Mouse (Mus musculus) liver, adult 2 months (tissue): ENCODE data around the gene Iqcn. TPM values are rescaled to one million over a fixed set of nuclear protein-coding genes. Genes with fewer than 3 reads are reported as not detected.

ENCODE experiments used
- DNase-seq: peaks from one replicate; pipeline ENCODE4 v3.0.0-alpha.2; 2011; ENCODE audit warnings: low read depth, low spot score; ENCODE audit errors: extremely low read depth
- H3K27ac ChIP-seq: fragments of 200-500 bp; replicated peaks from 2 replicates; pipeline ENCODE4 v1.5.1; 2012; ENCODE audit warnings: low read depth, mild to moderate bottlenecking, control low read depth, inconsistent platforms, low read length; ENCODE audit not compliant: insufficient read depth
- H3K27me3 ChIP-seq: fragments of 200-500 bp; 2 replicates; pipeline ENCODE4 v1.6.1; 2012; ENCODE audit warnings: mild to moderate bottlenecking, moderate library complexity, low read length, inconsistent platforms; ENCODE audit not compliant: control insufficient read depth, insufficient read depth
- H3K36me3 ChIP-seq: fragments of 200-500 bp; 2 replicates; pipeline ENCODE4 v1.6.1; 2012; ENCODE audit warnings: low read length, inconsistent platforms; ENCODE audit not compliant: control insufficient read depth, insufficient read depth
- H3K4me1 ChIP-seq: fragments of 200-500 bp; 2 replicates; pipeline ENCODE4 v1.6.1; 2011; ENCODE audit warnings: low read length; ENCODE audit not compliant: control insufficient read depth, insufficient read depth
- H3K4me3 ChIP-seq: fragments of 200-500 bp; 2 replicates; pipeline ENCODE4 v1.5.1; 2011; ENCODE audit warnings: low read depth, mild to moderate bottlenecking, control low read depth, low read length, moderate library complexity; ENCODE audit not compliant: insufficient read depth
- H3K79me2 ChIP-seq: fragments of 200-500 bp; 2 replicates; pipeline ENCODE4 v1.6.1; 2012; ENCODE audit warnings: inconsistent platforms, mild to moderate bottlenecking, low read length, moderate library complexity; ENCODE audit not compliant: control insufficient read depth, insufficient read depth
- H3K9ac ChIP-seq: fragments of 200-500 bp; 2 replicates; pipeline ENCODE4 v1.6.1; 2012; ENCODE audit warnings: low read depth, mild to moderate bottlenecking, control low read depth, inconsistent platforms, low read length
- CTCF ChIP-seq: fragments of 200-500 bp; IDR thresholded peaks from 2 replicates; pipeline ENCODE4 v1.5.1; 2011; ENCODE audit warnings: low read depth, low read length, control low read depth
- POLR2A ChIP-seq: fragments of 200-500 bp; IDR thresholded peaks from 2 replicates; pipeline ENCODE4 v1.6.1; 2011; ENCODE audit warnings: low read length, control low read depth; ENCODE audit not compliant: insufficient read depth; ENCODE audit errors: extremely low read depth
- WGBS: fragments of 180-500 bp; shearing (Covaris S2); methylation state at CpG from one replicate; pipeline ENCODE4 v1.1.7; 2018; 5-methylcytosine and 5-hydroxymethylcytosine counted together
- polyA plus RNA-seq: library from polyadenylated mRNA; depleted of rRNA; stranded (reverse); fragments of >200 nt; gene quantifications from 2 replicates; pipeline ENCODE4 v1.2.3, GENCODE M21; 2012
- total RNA-seq: library from RNA; depleted of rRNA; stranded (reverse); fragments of >200 nt; gene quantifications from 2 replicates; pipeline ENCODE4 v1.2.3, GENCODE M21; 2014

Gene Iqcn
- total and polyA plus RNA-seq, 2 experiments, result not detected

DNA sequence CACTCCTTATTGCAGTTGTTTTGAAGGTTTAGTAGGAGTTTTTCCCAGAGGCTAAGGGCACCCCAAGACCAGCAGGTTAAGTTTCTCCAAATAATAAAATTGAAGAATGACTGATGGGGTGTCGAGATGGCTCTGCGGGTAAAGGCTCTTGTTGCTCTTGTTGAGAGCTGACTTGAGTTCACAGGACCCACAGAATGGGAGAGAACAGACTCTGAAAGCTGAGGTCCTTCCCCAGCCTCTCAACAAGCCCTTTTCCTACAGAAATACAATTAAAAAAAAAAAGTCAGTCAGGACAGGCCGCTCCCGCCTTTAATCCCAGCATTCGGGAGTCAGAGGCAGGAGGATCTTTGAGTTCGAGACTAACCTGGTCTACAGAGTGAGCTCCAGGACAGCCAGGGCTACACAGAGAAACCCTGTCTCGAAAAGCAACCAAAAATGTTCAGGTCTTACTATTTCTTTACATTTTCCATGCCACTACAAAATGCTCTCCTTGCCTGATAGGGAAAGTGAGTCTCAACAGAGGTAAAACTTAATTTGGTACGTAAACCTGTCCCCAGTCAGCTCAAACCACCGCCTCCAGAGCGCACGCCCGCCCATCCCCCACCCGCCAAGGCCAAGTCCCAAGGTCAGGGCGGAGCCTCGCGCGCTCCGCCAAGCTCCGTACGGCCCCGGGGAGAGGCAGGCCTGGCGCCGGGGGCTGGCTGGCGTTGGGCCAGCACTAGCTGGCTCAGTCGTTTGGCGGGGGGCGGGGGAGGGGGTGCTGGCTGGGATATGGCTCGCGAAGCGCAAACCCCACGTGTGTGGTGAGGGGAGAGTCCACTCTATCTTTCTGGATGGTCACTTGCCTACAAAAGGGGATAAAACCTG lies 7.0 kb upstream of the Iqcn start:
- Histone ChIP-seq H3K27me3 (no peaks in the 10 kb centered on the region), H3K36me3 (no peaks in the 10 kb centered on the region), H3K9ac (peak overlapping the region; percentile 80), H3K4me3 (peak overlapping the region; percentile 48; the same call in 1 of the 2 replicates), H3K4me1 (peaks cover 18% of the 10 kb centered on the region), H3K27ac (peak overlapping the region; percentile 66), H3K79me2 (peaks cover 9% of the 10 kb centered on the region; the same call in 1 of the 2 replicates)
- WGBS, result 6% methylated on average over 31 of the region's 31 CpGs
- peak; percentile 53 for DNase-seq
- TF ChIP-seq POLR2A, result no peak
- no peak for TF ChIP-seq CTCF

DNA sequence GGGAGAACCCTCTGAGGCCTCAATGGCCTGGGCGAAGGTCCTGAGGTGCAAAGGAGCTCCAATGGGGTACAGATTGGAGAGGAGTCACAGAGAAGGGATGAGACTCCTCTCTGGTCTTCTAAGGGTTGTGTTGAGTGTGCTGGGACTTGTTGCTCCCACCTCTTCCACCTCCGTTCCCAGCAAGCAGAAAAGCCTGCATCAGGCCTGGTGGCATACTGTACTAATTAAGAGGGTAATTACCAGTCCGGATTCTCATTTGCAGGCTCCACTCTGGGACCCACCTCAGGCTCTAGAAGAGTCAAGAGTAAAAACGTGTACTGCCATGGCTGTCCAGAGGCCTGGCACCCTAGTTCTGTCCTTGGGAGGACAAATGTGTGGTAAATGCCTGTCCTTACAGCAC lies 6.3 kb upstream of the Iqcn start:
- 79% methylated on average over 4 of the region's 4 CpGs for WGBS

DNA sequence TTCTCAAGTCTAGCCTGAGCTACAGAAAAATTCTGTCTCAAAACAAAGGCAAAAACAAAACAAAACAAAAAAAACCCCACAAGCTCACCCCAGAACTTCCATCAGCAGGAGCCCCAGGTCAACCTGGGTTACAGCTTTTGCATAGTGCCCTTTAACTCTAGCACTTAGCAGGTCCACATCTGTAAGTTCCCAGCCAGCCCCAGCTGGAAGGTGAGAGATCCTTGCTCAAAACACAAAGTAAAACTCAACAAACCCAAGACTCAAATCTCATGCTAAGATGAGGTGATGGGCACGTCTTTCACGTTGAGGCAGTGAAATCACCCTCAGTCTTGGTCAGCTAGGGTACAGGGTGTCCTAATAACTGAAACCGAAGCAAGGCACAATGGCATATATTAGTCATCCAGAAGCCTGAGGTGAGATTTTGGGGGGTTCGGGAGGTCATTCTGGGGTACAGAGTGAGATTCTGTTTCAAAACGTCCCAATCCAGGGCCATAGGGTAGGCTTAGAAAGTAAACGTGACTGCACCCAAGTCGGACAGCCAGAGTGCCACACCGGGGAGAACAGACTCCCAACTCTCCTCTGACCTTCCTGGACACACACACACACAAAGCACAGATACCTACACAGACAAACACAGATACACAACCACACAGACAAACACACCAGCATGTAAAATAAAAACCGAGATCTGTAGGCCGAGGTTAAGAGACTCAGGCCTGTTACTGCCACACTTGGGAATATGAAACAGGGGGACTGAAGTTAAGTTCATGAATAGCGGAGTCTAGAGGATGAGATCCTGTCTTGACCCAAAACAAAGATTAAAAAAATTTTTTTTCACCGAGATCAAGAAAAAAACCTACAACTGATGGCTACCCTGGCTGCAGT lies 5.6 kb upstream of the Iqcn start:
- TF ChIP-seq CTCF (no peak), POLR2A (no peak)
- Histone ChIP-seq H3K9ac (peak overlapping the region; percentile 75), H3K36me3 (no peaks in the 10 kb centered on the region), H3K27me3 (no peaks in the 10 kb centered on the region), H3K4me1 (peaks cover 14% of the 10 kb centered on the region), H3K79me2 (peaks cover 9% of the 10 kb centered on the region; the same call in 1 of the 2 replicates), H3K4me3 (peak overlapping the region; percentile 55), H3K27ac (peak overlapping the region; percentile 96)
- 65% methylated on average over 12 of the region's 12 CpGs for WGBS
- DNase-seq, result no peak

More for the DNA sequence above, 6.3 kb upstream of the Iqcn start:
- Histone ChIP-seq H3K36me3 (no peaks in the 10 kb centered on the region), H3K79me2 (peaks cover 9% of the 10 kb centered on the region; the same call in 1 of the 2 replicates), H3K4me3 (no peak overlapping the region), H3K27me3 (no peaks in the 10 kb centered on the region), H3K9ac (peak overlapping the region; percentile 80; the same call in 1 of the 2 replicates), H3K27ac (peak overlapping the region; percentile 66), H3K4me1 (peaks cover 16% of the 10 kb centered on the region)
- TF ChIP-seq POLR2A (no peak), CTCF (no peak)
- no peak for DNase-seq

DNA sequence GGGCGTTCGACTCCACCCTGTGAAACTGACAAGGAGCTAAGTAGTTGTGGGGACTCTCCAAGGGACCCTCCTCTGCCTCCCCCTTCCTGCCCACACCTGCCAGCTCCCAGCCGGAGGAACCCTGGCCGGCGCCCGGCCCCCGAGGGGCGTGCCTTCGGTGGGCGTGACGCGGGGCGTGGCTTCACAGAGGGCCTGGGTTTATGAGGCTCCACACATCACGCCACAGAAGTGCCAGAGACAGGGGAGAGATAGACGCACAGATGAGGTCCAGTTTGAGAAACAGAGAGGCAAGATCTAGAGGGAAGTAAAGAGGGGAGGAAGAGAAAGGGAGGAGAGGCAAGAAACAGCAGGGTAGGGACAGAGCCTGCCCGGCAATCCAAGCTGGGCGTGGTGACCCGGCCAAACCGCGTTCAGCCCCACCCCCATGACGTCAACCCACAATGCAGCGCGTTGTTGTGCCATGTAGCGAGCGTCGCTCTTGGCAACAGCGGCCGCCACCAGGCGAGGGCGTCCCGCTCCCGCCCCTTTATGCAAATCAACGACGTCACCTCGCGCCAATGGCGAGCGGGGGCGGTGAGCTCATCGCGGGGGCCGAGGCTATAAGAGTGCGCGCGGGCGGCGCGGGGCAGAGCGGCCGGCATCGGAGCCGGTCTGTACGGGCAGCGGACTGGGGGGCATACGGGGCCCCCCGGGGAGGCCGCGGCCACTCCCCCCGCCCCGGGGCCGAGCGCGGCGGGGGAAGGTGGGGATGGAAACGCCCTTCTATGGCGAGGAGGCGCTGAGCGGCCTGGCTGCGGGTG lies 4.7 kb upstream of the Iqcn start, which contains the start of gene Jund:
Gene Jund, plus strand, starts transcription at position 640 of the 800 bp plus-strand sequence.
- Histone ChIP-seq H3K36me3 (no peaks in the 10 kb centered on the region), H3K9ac (peak within 1 kb of the TSS; percentile 90), H3K4me1 (peaks cover 14% of the 10 kb centered on the region), H3K27ac (peak within 1 kb of the TSS; percentile 96), H3K27me3 (no peaks in the 10 kb centered on the region), H3K79me2 (peaks cover 9% of the 10 kb centered on the region; the same call in 1 of the 2 replicates), H3K4me3 (peak within 1 kb of the TSS; percentile 73)
- DNase-seq, result peak; percentile 88
- under 1% methylated on average over 64 of the region's 69 CpGs for WGBS
- TF ChIP-seq CTCF (no peak), POLR2A (peak; percentile 99)
